11 mouse cellular contexts compared by ENCODE assay signal in genomic region chr4:53823697-53824096, GRCm38 (mm10). TPM values are rescaled to one million over a fixed set of nuclear protein-coding genes. Genes with fewer than 3 reads are reported as not detected.
A peak's percentile ranks its signal among the peaks of the same experiment; 100 is the strongest.
DNase-seq lines count a peak whose midpoint lies in the region; ATAC-seq and TF ChIP-seq lines count a peak whose summit lies in the region.
"Had no signal": no experiment of that assay in that cellular context is flagged by ENCODE, and none has a peak within 500 bp of the region (broad histone marks: within the 10 kb centered on the region; RNA-seq: fewer than 3 reads in every experiment).

No protein-coding gene starts in this region.

- no peak for ATAC-seq in liver, embryonic 11.5 days (replicated peaks; ENCODE audit: low FRiP score)
- ATAC-seq: forebrain, embryonic 13.5 days; Patski had no signal

- H3K9ac ChIP-seq in liver, adult 2 months (ENCODE audit: low read depth, low read length) = no peak overlapping the region
- no peak overlapping the region for H3K9ac ChIP-seq in liver, embryonic 11.5 days (ENCODE audit: low read depth, low read length)
- H3K9ac ChIP-seq: forebrain, embryonic 13.5 days; limb, embryonic 12.5 days had no signal

- TF ChIP-seq CTCF in liver, adult 2 months (IDR thresholded peaks at IDR 0.05; ENCODE audit: low read depth, low read length) = no peak

- no peaks in the 10 kb centered on the region for H3K9me3 ChIP-seq in liver, embryonic 11.5 days (ENCODE audit: control insufficient read depth, low read length)
- H3K9me3 ChIP-seq: forebrain, embryonic 13.5 days; limb, embryonic 12.5 days had no signal

- no peaks in the 10 kb centered on the region for H3K36me3 ChIP-seq in liver, adult 2 months (ENCODE audit: control insufficient read depth, insufficient read depth, low read length)
- no peaks in the 10 kb centered on the region for H3K36me3 ChIP-seq in liver, embryonic 11.5 days (ENCODE audit: control insufficient read depth, insufficient read depth, low read length)
- H3K36me3 ChIP-seq: limb, embryonic 12.5 days had no signal

- H3K79me2 ChIP-seq in liver, adult 2 months (ENCODE audit: control insufficient read depth, insufficient read depth, low read length) = peaks cover 6% of the 10 kb centered on the region; the same call in 1 of the 2 replicates

- DNase-seq in liver, adult 2 months (ENCODE audit: extremely low read depth, low read depth, low spot score) = peak; percentile 99
- DNase-seq in liver, embryonic 11.5 days (ENCODE audit: low spot score) = no peak
- peak; percentile 74 for DNase-seq in adrenal gland, postnatal 10 days
- DNase-seq in gastrocnemius, postnatal 14 days = peak; percentile 35
- DNase-seq in lung, postnatal 36 days = peak; percentile 95
- no peak for DNase-seq in left cerebral cortex, adult 18-20 months (ENCODE audit: low spot score in 2 of 2)
- no peak for DNase-seq in B cell, adult 2 months
- DNase-seq: cerebellum, adult 2 months had no signal

- H3K27ac ChIP-seq in liver, adult 2 months (replicated peaks; ENCODE audit: insufficient read depth, low read depth, low read length) = no peak overlapping the region; the same call in 1 of the 2 replicates
- no peak overlapping the region for H3K27ac ChIP-seq in liver, embryonic 11.5 days (ENCODE audit: low read depth, low read length)
- H3K27ac ChIP-seq: forebrain, embryonic 13.5 days; limb, embryonic 12.5 days had no signal

- H3K4me3 ChIP-seq in liver, adult 2 months (ENCODE audit: insufficient read depth, low read depth, low read length) = no peak overlapping the region
- no peak overlapping the region for H3K4me3 ChIP-seq in liver, embryonic 11.5 days (ENCODE audit: low read depth, low read length)
- H3K4me3 ChIP-seq: forebrain, embryonic 13.5 days; limb, embryonic 12.5 days had no signal

- no peak for TF ChIP-seq POLR2A in liver, adult 2 months (IDR thresholded peaks at IDR 0.05; ENCODE audit: extremely low read depth, insufficient read depth, low read length)

- H3K27me3 ChIP-seq in liver, adult 2 months (ENCODE audit: control insufficient read depth, insufficient read depth, low read length) = no peaks in the 10 kb centered on the region
- no peaks in the 10 kb centered on the region for H3K27me3 ChIP-seq in liver, embryonic 11.5 days (replicated peaks; ENCODE audit: control insufficient read depth, insufficient read depth, low read length)
- H3K27me3 ChIP-seq: forebrain, embryonic 13.5 days; limb, embryonic 12.5 days; Patski had no signal

- 5% methylated on average over 6 of the region's 6 CpGs for WGBS in liver, adult 2 months
- WGBS in liver, embryonic 11.5 days = 62% methylated on average over 6 of the region's 6 CpGs

- intact Hi-C loops in gastrocnemius, postnatal 14 days (cut with DNase I; ENCODE audit: low total_unique reads) = no loop called here

- H3K4me2 ChIP-seq in liver, embryonic 11.5 days = no peak overlapping the region
- H3K4me2 ChIP-seq: forebrain, embryonic 13.5 days; limb, embryonic 12.5 days had no signal

- H3K4me1 ChIP-seq in liver, adult 2 months (ENCODE audit: control insufficient read depth, insufficient read depth, low read length) = peaks cover 12% of the 10 kb centered on the region
- no peaks in the 10 kb centered on the region for H3K4me1 ChIP-seq in liver, embryonic 11.5 days (replicated peaks; ENCODE audit: control insufficient read depth, insufficient read depth, low read length)

RNA-seq across cellular contexts. Expression of gene Tmem38b, which starts 2.1 kb away (rescaled TPM):
- 29.5 and 33.2 TPM in 2 replicates for total RNA-seq in liver, adult 2 months (2014; rRNA removed)
- 37.3 and 44.7 TPM in 2 replicates for polyA plus RNA-seq in liver, adult 2 months (2012; rRNA removed)
- polyA plus RNA-seq in liver, embryonic 11.5 days (2014; fragmentation: Nextera tagmentation; extraction: Ambion mirVana) = 4.5 and 5.1 TPM in 2 replicates
- total RNA-seq in adrenal gland, postnatal 10 days (2021) = 10 to 100 TPM; 33.0 to 34.8 TPM
- total RNA-seq in gastrocnemius, postnatal 14 days (2021) = 10 to 100 TPM; 47.0 to 55.7 TPM
- 10 to 100 TPM; 10.3 to 14.5 TPM for total RNA-seq in left cerebral cortex, adult 18-20 months (2021)

RNA-seq across cellular contexts. Expression of gene Tal2, which starts 44.2 kb away (rescaled TPM):
- total RNA-seq in liver, adult 2 months (2014; rRNA removed) = under 0.01 TPM in 1 of 2 replicates, not detected in the other
- not detected in 2 replicates for polyA plus RNA-seq in liver, adult 2 months (2012; rRNA removed)
- 0.08 TPM in 1 of 2 replicates, not detected in the other for polyA plus RNA-seq in liver, embryonic 11.5 days (2014; fragmentation: Nextera tagmentation; extraction: Ambion mirVana)
- under 1 TPM; 0.21 to 0.30 TPM for total RNA-seq in adrenal gland, postnatal 10 days (2021)
- 1 to 10 TPM in 1 of 2 experiments, under 1 TPM in 1; 0.66 to 1.1 TPM for total RNA-seq in gastrocnemius, postnatal 14 days (2021)
- total RNA-seq in left cerebral cortex, adult 18-20 months (2021) = under 1 TPM in 1 of 2 experiments, not detected in 1; 0.12 TPM
- polyA plus RNA-seq: Patski had no signal

Comparison
In these comparisons a context has a peak if more than half of its experiments do, and no peak if none do; other contexts are left out.
1. DNase-seq: peak in liver, adult 2 months (single experiment), adrenal gland, postnatal 10 days (single experiment), gastrocnemius, postnatal 14 days (single experiment) and lung, postnatal 36 days (single experiment); none in liver, embryonic 11.5 days (single experiment), left cerebral cortex, adult 18-20 months (0 of 2) and B cell, adult 2 months (0 of 2).